Mouse (Mus musculus): ENCODE measurements around the gene Hdac11.
"Not testable (repeated sequence)": the region's sequence is repeated elsewhere in the genome, so short reads cannot be mapped to it uniquely, and the experiment has no call there.

Gene Hdac11

GRCm38 (mm10) chr6:91156554-91157236 lies at the start of gene Hdac11:
Gene Hdac11, plus strand, starts transcription at chr6:91156665.
- peak; percentile 87 for DNase-seq (ENCODE audit: low spot score)

GRCm38 (mm10) chr6:91108301-91108916 lies 48.1 kb upstream of the Hdac11 start:
- DNase-seq (ENCODE audit: low spot score): no peak

- DNase-seq (ENCODE audit: low spot score): no peak
These were observed 47.5 kb upstream of the Hdac11 start for GRCm38 (mm10) chr6:91108917-91109450.

- DNase-seq (ENCODE audit: low spot score): no peak
These were observed 47.0 kb upstream of the Hdac11 start for GRCm38 (mm10) chr6:91109489-91109888.

DNA sequence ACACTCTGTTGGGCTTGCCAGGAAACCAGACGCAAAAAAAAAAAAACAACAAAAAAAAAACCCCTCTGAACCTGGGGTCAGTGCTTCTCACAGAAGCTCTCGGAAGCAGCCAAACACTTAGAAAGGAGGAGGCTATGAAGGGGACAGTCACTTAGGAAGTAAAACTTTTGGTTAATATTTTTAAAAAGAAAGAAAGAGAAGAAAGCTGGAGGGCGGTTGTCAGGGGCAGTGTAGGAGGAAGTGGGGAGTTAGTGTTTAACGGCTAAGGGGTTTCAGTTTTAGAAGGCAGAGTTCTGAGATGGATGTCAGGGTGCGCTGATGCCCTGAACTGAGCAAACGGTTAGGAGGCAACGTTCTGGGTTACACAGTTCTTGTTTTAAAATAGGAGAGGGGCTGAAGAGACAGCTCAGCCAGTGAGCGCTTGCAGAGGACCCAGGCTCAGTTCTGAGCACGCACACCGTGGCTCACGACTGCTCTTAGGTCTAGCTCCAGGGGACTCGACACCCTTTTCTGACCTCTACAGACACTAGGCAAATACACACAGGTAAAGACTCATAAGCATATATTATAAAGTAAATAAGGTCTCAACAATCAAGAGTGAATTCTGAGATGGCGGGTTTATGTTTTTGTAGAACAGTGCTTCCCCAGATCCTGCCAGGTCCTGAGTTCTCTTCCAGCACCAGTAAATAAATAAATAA lies 46.0 kb upstream of the Hdac11 start:
- no peak for DNase-seq (ENCODE audit: low spot score)

- DNase-seq (ENCODE audit: low spot score): no peak
These were observed 45.1 kb upstream of the Hdac11 start for GRCm38 (mm10) chr6:91111141-91111953.

DNA sequence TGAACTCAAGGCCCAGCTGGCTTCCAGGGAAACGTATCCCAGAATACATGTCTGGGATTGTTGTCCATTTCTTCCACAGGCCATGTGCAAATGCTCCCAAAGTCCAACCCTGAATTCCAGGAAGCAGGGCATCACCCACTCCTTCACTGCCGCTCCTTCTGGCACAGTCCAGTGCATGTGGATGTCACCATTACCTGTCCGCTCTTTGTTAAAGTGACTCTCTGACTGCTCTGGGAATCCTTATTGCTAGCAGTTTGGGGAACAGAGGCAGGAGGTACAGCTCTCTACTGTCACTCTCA lies 44.6 kb upstream of the Hdac11 start:
- no peak for DNase-seq (ENCODE audit: low spot score)

DNA sequence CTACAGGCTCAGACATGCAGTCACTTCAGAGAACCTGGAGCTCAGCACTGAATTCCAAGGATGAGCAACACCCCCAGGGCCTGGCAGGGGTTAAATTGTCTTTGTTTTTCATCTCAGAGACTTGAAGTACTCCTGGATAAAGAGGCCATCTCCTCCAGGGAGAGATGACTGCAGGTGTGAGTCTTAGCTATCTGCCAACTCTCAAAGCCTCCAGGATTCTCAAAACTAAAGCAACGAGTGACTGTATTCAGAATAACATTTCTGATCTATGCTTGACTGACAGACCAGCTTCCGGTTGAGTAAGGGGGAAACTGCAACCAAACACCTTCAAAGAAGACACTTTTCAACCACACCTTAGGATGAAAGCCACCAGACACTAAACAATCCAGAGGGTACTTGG lies 41.7 kb upstream of the Hdac11 start:
- DNase-seq (ENCODE audit: low spot score): no peak

GRCm38 (mm10) chr6:91115158-91115557 lies 41.3 kb upstream of the Hdac11 start:
- DNase-seq (ENCODE audit: low spot score): no peak

DNA sequence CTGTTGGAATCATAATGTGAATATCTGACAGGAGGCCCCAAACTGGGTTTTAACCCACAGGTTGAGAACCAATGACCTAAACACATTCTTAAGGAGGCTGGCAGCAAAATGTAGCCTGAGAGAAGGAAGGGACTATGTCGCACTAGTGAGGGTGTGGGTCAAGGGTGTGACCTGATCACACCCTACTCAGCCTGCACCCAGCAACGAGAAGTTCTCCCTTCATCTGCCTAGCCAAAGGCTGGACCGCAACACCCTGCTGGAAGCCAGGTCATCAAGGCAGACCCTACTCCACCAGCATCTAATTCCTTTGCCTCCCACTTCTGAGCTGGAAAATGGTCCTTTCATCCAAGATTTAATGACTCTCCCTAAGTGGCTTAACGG lies 40.6 kb upstream of the Hdac11 start:
- no peak for DNase-seq (ENCODE audit: low spot score)

DNA sequence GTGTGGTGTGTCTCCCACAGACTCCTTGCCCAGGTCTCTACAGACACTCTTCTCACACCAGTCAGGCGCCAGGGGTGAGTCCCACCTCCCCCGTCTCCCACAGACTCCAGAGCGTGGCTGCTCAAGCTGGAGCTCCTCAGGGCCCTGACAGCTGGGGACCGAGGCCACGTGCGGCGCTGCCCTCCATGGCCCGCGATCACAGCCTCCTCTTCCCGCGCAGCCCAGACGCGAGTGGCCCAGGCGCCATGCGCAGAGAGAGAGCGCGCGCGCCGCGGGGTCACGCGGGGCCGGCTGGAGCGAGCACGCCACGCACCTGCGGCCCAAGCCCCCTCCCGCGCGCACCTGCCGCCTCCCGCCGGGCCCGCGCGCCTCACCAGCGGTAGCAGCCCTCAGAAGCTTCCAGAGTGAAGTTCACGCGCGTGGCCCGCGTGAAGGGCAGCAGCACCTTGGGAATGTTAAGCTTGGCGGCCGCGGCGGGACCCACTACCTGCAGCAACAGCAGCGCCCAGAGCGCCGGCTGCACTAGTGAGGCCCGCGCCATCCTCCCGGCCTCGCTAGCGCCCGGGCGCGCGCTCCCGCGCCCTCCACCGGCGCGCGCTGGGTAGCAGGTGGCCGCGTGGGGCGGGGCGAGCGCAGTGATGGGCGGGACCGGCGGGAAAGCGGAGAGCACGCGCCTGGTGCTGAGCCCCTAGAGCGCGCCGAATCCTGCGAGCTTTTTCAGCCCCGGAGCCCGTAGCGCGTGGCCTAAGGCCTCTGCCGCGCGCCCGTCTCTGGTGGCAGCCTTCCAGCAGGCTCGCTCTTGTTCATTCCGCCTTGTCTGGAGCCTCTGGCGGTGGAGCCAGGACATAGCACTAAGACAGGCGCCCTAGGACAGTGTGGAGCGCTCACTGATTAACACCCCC lies 40.0 kb upstream of the Hdac11 start, which contains the start of gene Nup210:
TSS of gene Nup210 (minus strand) at position 586 of the 902 bp plus-strand sequence.
- peak; percentile 93 for DNase-seq (ENCODE audit: low spot score)

- DNase-seq (ENCODE audit: low spot score): no peak
These were observed 39.3 kb upstream of the Hdac11 start for GRCm38 (mm10) chr6:91117149-91117548.

- DNase-seq (ENCODE audit: low spot score): no peak
These were observed 37.9 kb upstream of the Hdac11 start for GRCm38 (mm10) chr6:91118526-91118925.

DNA sequence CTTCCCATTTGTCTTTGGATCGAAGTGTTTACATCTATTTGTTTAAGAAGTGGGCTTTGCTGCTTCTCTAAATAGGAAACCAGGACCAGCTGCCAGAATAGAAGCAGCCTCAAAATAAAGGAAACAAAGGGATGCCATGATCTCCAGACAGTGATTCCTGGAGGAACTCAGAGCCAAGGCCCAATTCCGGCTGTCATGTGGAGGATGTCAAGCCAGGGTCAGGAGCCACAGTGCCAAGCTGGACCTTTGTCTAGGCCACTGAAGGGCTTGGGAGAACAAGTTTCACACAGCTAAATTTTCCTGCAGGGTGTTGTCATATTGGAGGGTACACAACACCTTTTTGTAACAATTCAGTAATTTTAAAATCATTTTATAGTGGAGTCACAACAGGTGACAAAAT lies 36.3 kb upstream of the Hdac11 start:
- DNase-seq (ENCODE audit: low spot score): no peak

- DNase-seq (ENCODE audit: low spot score): not testable (repeated sequence)
These were observed 35.4 kb upstream of the Hdac11 start for GRCm38 (mm10) chr6:91121089-91121488.

GRCm38 (mm10) chr6:91123453-91123852 lies 33.0 kb upstream of the Hdac11 start:
- no peak for DNase-seq (ENCODE audit: low spot score)

GRCm38 (mm10) chr6:91124286-91125227 lies 31.9 kb upstream of the Hdac11 start:
- no peak for DNase-seq (ENCODE audit: low spot score)

DNA sequence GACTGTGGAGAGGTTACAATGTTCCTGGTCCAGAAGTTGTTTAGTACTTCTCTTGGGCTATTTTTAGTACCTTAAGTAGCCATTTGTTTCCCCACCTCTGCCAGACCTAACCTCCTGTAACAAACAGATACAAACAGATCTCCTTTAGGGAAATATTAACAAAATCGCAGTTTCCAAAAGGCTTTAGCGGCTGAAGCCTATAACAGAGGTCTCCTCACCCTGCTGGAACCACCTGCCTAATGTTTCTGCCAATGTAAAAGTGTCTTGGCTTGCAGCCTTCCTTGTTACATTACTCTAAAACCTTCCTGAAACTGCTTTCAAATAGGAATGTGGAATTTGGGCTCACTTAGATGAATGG lies 31.3 kb upstream of the Hdac11 start:
- DNase-seq (ENCODE audit: low spot score): no peak

DNA sequence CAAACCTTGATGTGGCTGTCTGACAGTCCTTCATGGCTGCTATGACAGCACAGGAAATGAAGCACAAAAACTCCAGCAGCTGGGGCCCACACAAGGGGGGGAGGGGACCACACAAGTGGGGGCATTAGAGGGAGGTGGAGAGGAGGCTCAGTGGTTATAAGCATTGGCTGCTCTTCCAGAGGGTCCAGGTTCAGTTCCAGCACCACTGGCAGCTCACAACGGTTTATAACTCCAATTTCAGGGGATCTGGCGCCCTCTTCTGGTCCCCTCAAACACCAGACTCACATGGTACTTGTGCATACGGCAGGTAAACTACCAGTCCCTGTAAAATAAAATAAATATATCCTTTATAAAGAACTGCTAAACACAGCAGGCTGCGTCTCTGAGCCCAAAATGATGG lies 27.5 kb upstream of the Hdac11 start:
- DNase-seq (ENCODE audit: low spot score): no peak

- no peak for DNase-seq (ENCODE audit: low spot score)
These were observed 25.6 kb upstream of the Hdac11 start for GRCm38 (mm10) chr6:91130856-91131255.

Measured in ovary, postnatal 36 days (tissue).